22 mouse cellular contexts compared by ENCODE assay signal in the genomic region with DNA sequence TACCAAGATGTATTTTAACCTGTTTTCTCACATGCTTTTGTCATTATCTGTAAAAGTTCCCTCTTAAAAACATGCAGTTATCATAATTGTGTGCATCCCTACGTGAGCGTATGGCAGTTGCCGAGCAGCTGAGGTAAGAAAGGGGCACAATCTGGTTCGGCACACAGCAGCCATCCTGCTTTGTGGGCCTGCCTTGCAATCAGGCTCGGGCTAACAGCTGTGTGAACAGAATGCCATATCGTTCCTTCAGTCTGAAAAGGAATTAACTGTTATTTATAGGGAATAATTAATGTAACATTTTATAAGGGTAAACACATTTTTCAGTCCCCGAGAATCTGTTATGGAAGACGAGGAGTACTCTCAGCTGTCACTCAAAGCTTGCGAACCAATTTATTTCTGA.
DNase-seq lines count a peak whose midpoint lies in the region; ATAC-seq lines count a peak whose summit lies in the region.
"Had no signal": no experiment of that assay in that cellular context is flagged by ENCODE, and none has a peak within 500 bp of the region (broad histone marks: within the 10 kb centered on the region; RNA-seq: fewer than 3 reads in every experiment).

No protein-coding gene starts in this region.

- intact Hi-C loops in left cerebral cortex, postnatal 14 days (cut with DNase I) = no loop called here

- H3K4me1 ChIP-seq in heart, embryonic 13.5 days = peaks cover 43% of the 10 kb centered on the region
- peaks cover 13% of the 10 kb centered on the region for H3K4me1 ChIP-seq in heart, embryonic 11.5 days (ENCODE audit: control insufficient read depth, insufficient read depth, low read length)
- H3K4me1 ChIP-seq in forebrain, embryonic 14.5 days (ENCODE audit: control insufficient read depth, insufficient read depth, low read length) = peaks cover 2% of the 10 kb centered on the region; the same call in 1 of the 2 replicates
- H3K4me1 ChIP-seq: limb, embryonic 15.5 days; midbrain, embryonic 12.5 days had no signal

- no peak overlapping the region for H3K27ac ChIP-seq in heart, embryonic 13.5 days (replicated peaks)
- H3K27ac ChIP-seq in heart, embryonic 11.5 days (ENCODE audit: low read depth, low read length) = no peak overlapping the region
- H3K27ac ChIP-seq in forebrain, embryonic 14.5 days (ENCODE audit: low read depth, low read length) = no peak overlapping the region
- H3K27ac ChIP-seq: hindbrain, embryonic 14.5 days; limb, embryonic 15.5 days; liver, embryonic 14.5 days; midbrain, embryonic 12.5 days had no signal

- peak overlapping the region; percentile 37; the same call in 1 of the 2 replicates for H3K9ac ChIP-seq in heart, embryonic 13.5 days
- H3K9ac ChIP-seq in heart, embryonic 11.5 days (ENCODE audit: low read depth, low read length) = no peak overlapping the region
- H3K9ac ChIP-seq in forebrain, embryonic 14.5 days (ENCODE audit: low read length) = no peak overlapping the region
- H3K9ac ChIP-seq: hindbrain, embryonic 14.5 days; limb, embryonic 15.5 days; liver, embryonic 14.5 days; lung, embryonic 14.5 days; midbrain, embryonic 12.5 days had no signal

- 69% methylated on average over 9 of the region's 9 CpGs for WGBS in heart, embryonic 13.5 days
- 72% methylated on average over 9 of the region's 9 CpGs for WGBS in heart, embryonic 11.5 days (ENCODE audit: insufficient replicate concordance)
- 53% methylated on average over 9 of the region's 9 CpGs for WGBS in forebrain, embryonic 14.5 days

- ATAC-seq in heart, embryonic 13.5 days (ENCODE audit: extremely low read depth, insufficient number of reproducible peaks, low FRiP score, low TSS enrichment) = no peak
- ATAC-seq in heart, embryonic 11.5 days (replicated peaks; ENCODE audit: insufficient number of reproducible peaks, low FRiP score, low TSS enrichment) = no peak
- ATAC-seq in forebrain, embryonic 14.5 days = peak; percentile 79; the same call in 1 of the 2 replicates
- ATAC-seq: intestine, embryonic 16.5 days had no signal

- no peaks in the 10 kb centered on the region for H3K27me3 ChIP-seq in heart, embryonic 13.5 days (replicated peaks)
- H3K27me3 ChIP-seq in heart, embryonic 11.5 days (ENCODE audit: control insufficient read depth, insufficient read depth, low read length) = no peaks in the 10 kb centered on the region
- no peaks in the 10 kb centered on the region for H3K27me3 ChIP-seq in forebrain, embryonic 14.5 days (replicated peaks; ENCODE audit: control insufficient read depth, insufficient read depth, low read length)
- H3K27me3 ChIP-seq: limb, embryonic 15.5 days; midbrain, embryonic 12.5 days had no signal

- DNase-seq in forebrain, embryonic 14.5 days (ENCODE audit: low spot score) = peak; percentile 73
- peak; percentile 19 to 77 for DNase-seq in layer of hippocampus, adult 18-20 months (ENCODE audit: low spot score in 2 of 2)
- peak; percentile 29 to 68 for DNase-seq in layer of hippocampus, postnatal 14 days (ENCODE audit: low spot score in 2 of 2)
- no peak for DNase-seq in left cerebral cortex, postnatal 14 days (ENCODE audit: low spot score in 2 of 2)
- no peak for DNase-seq in gastrocnemius, adult 18-20 months (ENCODE audit: low spot score)
- DNase-seq in adipocyte (ENCODE audit: low spot score) = no peak
- DNase-seq: adrenal gland, postnatal 10 days; cerebellum, adult 8-10 months; cerebellum, postnatal 36 days; gastrocnemius, postnatal 14 days; heart, adult 11 months; heart, postnatal 36 days; kidney, postnatal 25 days; left cerebral cortex, postnatal 4 days; lung, embryonic 14.5 days had no signal

- H3K36me3 ChIP-seq in heart, embryonic 13.5 days = no peaks in the 10 kb centered on the region
- H3K36me3 ChIP-seq in heart, embryonic 11.5 days (ENCODE audit: control insufficient read depth, insufficient read depth, low read length) = no peaks in the 10 kb centered on the region
- H3K36me3 ChIP-seq in forebrain, embryonic 14.5 days (ENCODE audit: control insufficient read depth, insufficient read depth, low read length) = no peaks in the 10 kb centered on the region
- H3K36me3 ChIP-seq: limb, embryonic 15.5 days; midbrain, embryonic 12.5 days had no signal

- no peaks in the 10 kb centered on the region for H3K9me3 ChIP-seq in heart, embryonic 13.5 days
- no peaks in the 10 kb centered on the region for H3K9me3 ChIP-seq in heart, embryonic 11.5 days (replicated peaks; ENCODE audit: control insufficient read depth, low read length)
- no peaks in the 10 kb centered on the region for H3K9me3 ChIP-seq in forebrain, embryonic 14.5 days (replicated peaks; ENCODE audit: control insufficient read depth, low read length)
- H3K9me3 ChIP-seq: limb, embryonic 15.5 days; midbrain, embryonic 12.5 days had no signal

- no peak overlapping the region for H3K4me3 ChIP-seq in heart, embryonic 13.5 days
- H3K4me3 ChIP-seq in heart, embryonic 11.5 days (ENCODE audit: low read depth, low read length) = no peak overlapping the region
- no peak overlapping the region for H3K4me3 ChIP-seq in forebrain, embryonic 14.5 days (ENCODE audit: low read depth, low read length)
- H3K4me3 ChIP-seq: limb, embryonic 15.5 days; midbrain, embryonic 12.5 days had no signal

- no peak overlapping the region for H3K4me2 ChIP-seq in heart, embryonic 13.5 days
- no peak overlapping the region for H3K4me2 ChIP-seq in heart, embryonic 11.5 days
- H3K4me2 ChIP-seq in forebrain, embryonic 14.5 days (ENCODE audit: low read length) = no peak overlapping the region
- H3K4me2 ChIP-seq: hindbrain, embryonic 14.5 days; limb, embryonic 15.5 days; lung, embryonic 14.5 days; midbrain, embryonic 12.5 days had no signal

Comparison
In these comparisons a context has a peak if more than half of its experiments do, and no peak if none do; other contexts are left out.
1. DNase-seq: peak in forebrain, embryonic 14.5 days (single experiment), layer of hippocampus, adult 18-20 months (2 of 2) and layer of hippocampus, postnatal 14 days (2 of 2); none in left cerebral cortex, postnatal 14 days (0 of 2), gastrocnemius, adult 18-20 months (single experiment) and adipocyte (single experiment).